Mouse (Mus musculus) intestine, embryonic 14.5 days (tissue): ENCODE measurements around the gene Zfp654. TPM values are rescaled to one million over a fixed set of nuclear protein-coding genes. Genes with fewer than 3 reads are reported as not detected.

Experiments
- ATAC-seq: fragments of 200-750 bp; cut with Nextera tagmentation; replicated peaks from 2 replicates; pipeline ENCODE4 v1.8.0; 2017; ENCODE audit warnings: low read depth, moderate number of reproducible peaks, moderate TSS enrichment, moderate library complexity; ENCODE audit not compliant: low FRiP score, low TSS enrichment
- DNase-seq: peaks from one replicate; pipeline ENCODE4 v3.0.0-alpha.2; 2018; ENCODE audit warnings: low spot score
- H3K27ac ChIP-seq: fragments of 300-500 bp; sonication (generic); 2 replicates; pipeline ENCODE4 v1.5.1; 2014; ENCODE audit warnings: low read depth, mild to moderate bottlenecking, control low read depth
- H3K27me3 ChIP-seq: fragments of 300-500 bp; sonication (generic); replicated peaks from 2 replicates; pipeline ENCODE4 v1.6.1; 2014; ENCODE audit warnings: low read length, control low read depth; ENCODE audit not compliant: control insufficient read depth, insufficient read depth
- H3K36me3 ChIP-seq: fragments of 300-500 bp; sonication (generic); 2 replicates; pipeline ENCODE4 v1.6.1; 2014; ENCODE audit warnings: low read length, control low read depth; ENCODE audit not compliant: control insufficient read depth, insufficient read depth
- H3K4me1 ChIP-seq: fragments of 300-500 bp; sonication (generic); replicated peaks from 2 replicates; pipeline ENCODE4 v1.6.1; 2014; ENCODE audit warnings: low read length, control low read depth, mixed read lengths; ENCODE audit not compliant: control insufficient read depth, insufficient read depth
- H3K4me2 ChIP-seq: fragments of 300-500 bp; sonication (generic); 2 replicates; pipeline ENCODE4 v1.6.1; 2014; ENCODE audit warnings: low read length
- H3K4me3 ChIP-seq: fragments of 300-500 bp; sonication (generic); 2 replicates; pipeline ENCODE4 v1.5.1; 2014; ENCODE audit warnings: low read depth, low read length, control low read depth, mixed read lengths
- H3K9ac ChIP-seq: fragments of 300-500 bp; sonication (generic); 2 replicates; pipeline ENCODE4 v1.6.1; 2014; ENCODE audit warnings: mild to moderate bottlenecking, low read length
- H3K9me3 ChIP-seq: fragments of 300-500 bp; sonication (generic); 2 replicates; pipeline ENCODE4 v1.6.1; 2016; ENCODE audit warnings: low read length, control low read depth; ENCODE audit not compliant: control insufficient read depth
- WGBS: fragments of 180-500 bp; shearing (Covaris S2); extraction: QIAGEN DNeasy Blood & Tissue Kit; methylation state at CpG from one replicate; pipeline ENCODE4 v1.1.7; 2014; 5-methylcytosine and 5-hydroxymethylcytosine counted together
- polyA plus RNA-seq: library from polyadenylated mRNA; unstranded; fragments of >200 nt; fragmentation: Nextera tagmentation; extraction: Ambion mirVana; gene quantifications from 2 replicates; pipeline ENCODE4 v1.2.1, GENCODE M21; 2014

The Zfp654 gene
- polyA plus RNA-seq, 1 experiment from 2014 or later = 7.5 TPM

GRCm38 (mm10) chr16:64879735-64880134 is 28.3 kb upstream of the Zfp654 start:
- H3K9ac ChIP-seq = no peak overlapping the region
- no peaks in the 10 kb centered on the region for H3K36me3 ChIP-seq
- no peaks in the 10 kb centered on the region for H3K27me3 ChIP-seq
- H3K4me3 ChIP-seq = no peak overlapping the region
- no peaks in the 10 kb centered on the region for H3K9me3 ChIP-seq
- WGBS = 43% methylated on average over 5 of the region's 5 CpGs
- H3K4me1 ChIP-seq = peaks cover 8% of the 10 kb centered on the region
- DNase-seq (no peak), ATAC-seq (no peak)
- H3K27ac ChIP-seq = no peak overlapping the region
- H3K4me2 ChIP-seq = no peak overlapping the region

GRCm38 (mm10) chr16:64878611-64879132 is 27.2 kb upstream of the Zfp654 start:
- WGBS = 88% methylated on average over 3 of the region's 3 CpGs
- H3K4me3 ChIP-seq = no peak overlapping the region

GRCm38 (mm10) chr16:64877314-64877713 is 25.9 kb upstream of the Zfp654 start:
- WGBS = 92% methylated on average over 3 of the region's 3 CpGs
- H3K36me3 ChIP-seq = no peaks in the 10 kb centered on the region
- H3K9me3 ChIP-seq = no peaks in the 10 kb centered on the region
- DNase-seq (no peak), ATAC-seq (no peak)
- H3K4me1 ChIP-seq = no peaks in the 10 kb centered on the region
- H3K4me3 ChIP-seq = no peak overlapping the region
- H3K9ac ChIP-seq = no peak overlapping the region
- H3K4me2 ChIP-seq = no peak overlapping the region
- H3K27me3 ChIP-seq = no peaks in the 10 kb centered on the region
- H3K27ac ChIP-seq = no peak overlapping the region

More at GRCm38 (mm10) chr16:64878611-64879132, 27.2 kb upstream of the Zfp654 start:
- no peaks in the 10 kb centered on the region for H3K27me3 ChIP-seq
- no peak overlapping the region for H3K27ac ChIP-seq
- no peaks in the 10 kb centered on the region for H3K36me3 ChIP-seq
- H3K4me1 ChIP-seq = no peaks in the 10 kb centered on the region
- H3K9ac ChIP-seq = no peak overlapping the region
- H3K9me3 ChIP-seq = no peaks in the 10 kb centered on the region
- no peak overlapping the region for H3K4me2 ChIP-seq
- no peak for ATAC-seq
- DNase-seq = no peak

GRCm38 (mm10) chr16:64876631-64877265 is 25.3 kb upstream of the Zfp654 start:
- DNase-seq (no peak), ATAC-seq (no peak)
- WGBS = 76% methylated on average over 4 of the region's 4 CpGs
- H3K9me3 ChIP-seq = no peaks in the 10 kb centered on the region
- H3K4me1 ChIP-seq = no peaks in the 10 kb centered on the region
- H3K27ac ChIP-seq = no peak overlapping the region
- no peak overlapping the region for H3K9ac ChIP-seq
- no peaks in the 10 kb centered on the region for H3K27me3 ChIP-seq
- no peak overlapping the region for H3K4me2 ChIP-seq
- no peaks in the 10 kb centered on the region for H3K36me3 ChIP-seq
- H3K4me3 ChIP-seq = no peak overlapping the region

- Histone ChIP-seq H3K9me3 (no peaks in the 10 kb centered on the region), H3K4me2 (no peak overlapping the region), H3K4me3 (no peak overlapping the region), H3K27me3 (no peaks in the 10 kb centered on the region), H3K9ac (no peak overlapping the region), H3K27ac (no peak overlapping the region), H3K36me3 (no peaks in the 10 kb centered on the region), H3K4me1 (no peaks in the 10 kb centered on the region)
- 85% methylated on average over 1 of the region's 1 CpGs for WGBS
- ATAC-seq (no peak), DNase-seq (no peak)
These were observed 24.4 kb upstream of the Zfp654 start for GRCm38 (mm10) chr16:64875822-64876221.

GRCm38 (mm10) chr16:64875384-64875783 is 23.9 kb upstream of the Zfp654 start:
- no peak for DNase-seq
- H3K4me2 ChIP-seq = no peak overlapping the region
- no peaks in the 10 kb centered on the region for H3K9me3 ChIP-seq
- H3K9ac ChIP-seq = no peak overlapping the region
- H3K27ac ChIP-seq = no peak overlapping the region
- no peaks in the 10 kb centered on the region for H3K4me1 ChIP-seq
- no peaks in the 10 kb centered on the region for H3K36me3 ChIP-seq
- ATAC-seq = no peak
- WGBS = 96% methylated on average over 10 of the region's 10 CpGs
- no peak overlapping the region for H3K4me3 ChIP-seq
- no peaks in the 10 kb centered on the region for H3K27me3 ChIP-seq

- peak overlapping the region; percentile 94 for H3K27ac ChIP-seq
- H3K36me3 ChIP-seq = no peaks in the 10 kb centered on the region
- WGBS = 2% methylated on average over 29 of the region's 29 CpGs
These were observed 22.2 kb upstream of the Zfp654 start for GRCm38 (mm10) chr16:64873416-64874305.

GRCm38 (mm10) chr16:64872841-64873240 is 21.4 kb upstream of the Zfp654 start:
- Histone ChIP-seq H3K9me3 (no peaks in the 10 kb centered on the region), H3K27ac (peak overlapping the region; percentile 23; the same call in 1 of the 2 replicates), H3K4me2 (peak overlapping the region; percentile 56), H3K4me1 (no peaks in the 10 kb centered on the region), H3K36me3 (no peaks in the 10 kb centered on the region), H3K9ac (no peak overlapping the region), H3K27me3 (no peaks in the 10 kb centered on the region), H3K4me3 (peak overlapping the region; percentile 83)
- DNase-seq (no peak), ATAC-seq (no peak)
- 7% methylated on average over 7 of the region's 7 CpGs for WGBS

More at GRCm38 (mm10) chr16:64873416-64874305, 22.2 kb upstream of the Zfp654 start:
- ATAC-seq = peak; percentile 96
- DNase-seq = peak; percentile 93
- peak overlapping the region; percentile 77 for H3K9ac ChIP-seq
- no peaks in the 10 kb centered on the region for H3K27me3 ChIP-seq
- H3K4me1 ChIP-seq = no peaks in the 10 kb centered on the region
- no peaks in the 10 kb centered on the region for H3K9me3 ChIP-seq
- peak overlapping the region; percentile 83 for H3K4me3 ChIP-seq
- H3K4me2 ChIP-seq = peak overlapping the region; percentile 56
